Mouse (Mus musculus) c-Kit-positive CD71-positive TER-119-negative erythroid progenitor cells, embryonic 14.5 days (primary cell): ENCODE data around the gene Olfr955.

Experiments used
- DNase-seq: peaks from one replicate; pipeline ENCODE4 v3.0.0-alpha.2; 2013; ENCODE audit warnings: low read depth

The Olfr955 gene

GRCm38 (mm10) chr9:39471844-39472243, at the start of gene Olfr955:
Gene Olfr955, minus strand, starts transcription at chr9:39471944.
- DNase-seq: no peak

GRCm38 (mm10) chr9:39518595-39518994, 46.9 kb upstream of the Olfr955 start:
- no peak for DNase-seq

- DNase-seq: no peak
Observed at GRCm38 (mm10) chr9:39515531-39515930, 43.8 kb upstream of the Olfr955 start, which contains the start of gene Olfr957. Gene Olfr957, minus strand, starts transcription at chr9:39515809.

- no peak for DNase-seq
Observed at GRCm38 (mm10) chr9:39509412-39509811, 37.7 kb upstream of the Olfr955 start.

- DNase-seq: no peak
Observed at GRCm38 (mm10) chr9:39508998-39509397, 37.3 kb upstream of the Olfr955 start.

- no peak for DNase-seq
Observed at GRCm38 (mm10) chr9:39493895-39494294, 22.2 kb upstream of the Olfr955 start, which contains the start of gene Olfr44. Gene Olfr44, minus strand, starts transcription at chr9:39493995.

- DNase-seq: no peak
Observed at GRCm38 (mm10) chr9:39456401-39456800, 15.3 kb downstream of the Olfr955 start, which contains the start of gene Olfr954. Gene Olfr954, plus strand, starts transcription at chr9:39456701.

- DNase-seq: no peak
Observed at GRCm38 (mm10) chr9:39427048-39427447, 44.7 kb downstream of the Olfr955 start, which contains the start of gene Olfr952. Gene Olfr952, minus strand, starts transcription at chr9:39427148.
